Mouse (Mus musculus) skeletal muscle tissue, postnatal 0 days (tissue): ENCODE results near the gene Nat8f7. TPM values are rescaled to one million over a fixed set of nuclear protein-coding genes. Genes with fewer than 3 reads are reported as not detected.

Source experiments
- microRNA-seq, 2 experiments: library from miRNA; unstranded; fragments of <30 nt; microRNA quantifications; one replicate each; pipeline ENCODE4; 2016
- polyA plus RNA-seq: library from polyadenylated mRNA; unstranded; fragments of >200 nt; fragmentation: Nextera tagmentation; extraction: Ambion mirVana; gene quantifications from 2 replicates; pipeline ENCODE4 v1.2.1, GENCODE M21; 2015

The Nat8f7 gene
- 0.07 TPM in 1 of 2 replicates, not detected in the other for polyA plus RNA-seq

DNA sequence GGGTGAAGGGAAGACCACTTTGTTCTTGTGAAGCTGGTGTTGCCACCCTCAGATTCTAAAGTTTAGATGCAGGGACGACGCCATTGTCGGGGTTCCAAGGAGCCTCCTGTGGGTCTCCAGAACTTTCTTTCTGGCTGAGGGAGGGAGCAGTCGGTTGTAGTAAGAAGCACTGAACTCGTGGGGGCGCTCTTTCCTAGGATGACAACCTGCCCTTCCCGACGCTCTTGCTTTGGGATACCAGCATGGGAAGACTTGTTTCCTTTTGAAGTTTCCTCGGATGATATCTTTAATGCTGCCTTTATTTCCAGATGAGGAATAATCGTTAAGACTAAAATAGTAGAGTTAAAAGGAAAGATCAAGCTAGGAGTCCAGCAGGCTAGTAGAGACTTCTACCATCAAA is at the start of gene Nat8f7:
Gene Nat8f7 (minus strand): TSS at position 101 of the 400 bp plus-strand sequence.

Small RNAs within 50 kb of the gene (microRNA-seq; reads per million reads assigned to microRNA genes)
- 0 reads per million in 2 experiments for gene Gm27317

Other genes with a start within 250 kb of the Nat8f7 start
- 0.03 TPM in 1 of 2 replicates, not detected in the other for gene Fbxo41, start 210.2 kb downstream of the Nat8f7 start, polyA plus RNA-seq
- gene Egr4, start 199.6 kb downstream of the Nat8f7 start, polyA plus RNA-seq = not detected in 2 replicates
- gene Alms1, start 125.7 kb downstream of the Nat8f7 start, polyA plus RNA-seq = 0.60 and 1.0 TPM in 2 replicates
- not detected in 2 replicates for gene Nat8f3, start 52.5 kb upstream of the Nat8f7 start, polyA plus RNA-seq
- not detected in 2 replicates for gene Nat8f6, start 107.7 kb upstream of the Nat8f7 start, polyA plus RNA-seq
- not detected in 2 replicates for gene Nat8f5, start 107.8 kb upstream of the Nat8f7 start, polyA plus RNA-seq
- gene Nat8, start 118.9 kb upstream of the Nat8f7 start, polyA plus RNA-seq = 0.16 TPM in 1 of 2 replicates, not detected in the other
- not detected in 2 replicates for gene Nat8f2, start 156.0 kb upstream of the Nat8f7 start, polyA plus RNA-seq
- 0.72 and 0.90 TPM in 2 replicates for gene Nat8f4, start 191.7 kb upstream of the Nat8f7 start, polyA plus RNA-seq
- 28.5 and 29.1 TPM in 2 replicates for gene Tprkb, start 198.7 kb upstream of the Nat8f7 start, polyA plus RNA-seq
- 3.9 and 5.0 TPM in 2 replicates for gene Nat8f1, start 202.5 kb upstream of the Nat8f7 start, polyA plus RNA-seq
- gene Dusp11, start 248.5 kb upstream of the Nat8f7 start, polyA plus RNA-seq = 27.0 and 30.4 TPM in 2 replicates